Comparison of ENCODE assay signal across 27 mouse cellular contexts in the genomic region with DNA sequence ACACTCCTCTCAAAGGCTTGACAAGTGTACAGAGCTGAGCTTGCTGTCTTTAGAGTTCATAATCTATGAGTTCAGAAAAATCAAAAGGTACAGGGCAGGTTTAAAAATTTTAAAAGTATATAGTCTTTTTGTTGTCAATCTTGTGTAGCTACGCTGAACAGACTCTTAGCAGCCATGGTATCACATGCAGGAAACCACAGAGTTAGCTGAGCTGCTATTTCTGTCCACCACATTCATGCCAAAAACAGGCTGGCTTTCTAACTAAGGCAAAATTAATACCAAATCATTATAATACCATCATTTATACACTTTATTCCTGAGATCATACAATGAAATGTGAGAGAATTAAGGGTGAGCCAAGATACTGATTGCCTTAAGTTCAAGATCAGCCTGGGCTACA. TPM values are rescaled to one million over a fixed set of nuclear protein-coding genes. Genes with fewer than 3 reads are reported as not detected.
DNase-seq lines count a peak whose midpoint lies in the region; ATAC-seq lines count a peak whose summit lies in the region.
"Had no signal": no experiment of that assay in that cellular context is flagged by ENCODE, and none has a peak within 500 bp of the region (broad histone marks: within the 10 kb centered on the region; RNA-seq: fewer than 3 reads in every experiment).

No protein-coding gene starts in this region.

- no peak overlapping the region for H3K4me3 ChIP-seq in heart, embryonic 12.5 days
- peak overlapping the region; percentile 59 for H3K4me3 ChIP-seq in megakaryocyte, embryonic 14.5 days (replicated peaks)
- H3K4me3 ChIP-seq: embryonic facial prominence, embryonic 10.5 days; embryonic facial prominence, embryonic 15.5 days; forebrain, embryonic 12.5 days; limb, embryonic 12.5 days; liver, embryonic 15.5 days; lung, embryonic 15.5 days had no signal

- H3K27ac ChIP-seq in heart, embryonic 12.5 days (ENCODE audit: poor library complexity, severe bottlenecking) = 0 out of 2 replicates have a peak overlapping the region, but pooled peaks have one; percentile 26
- H3K27ac ChIP-seq: embryonic facial prominence, embryonic 10.5 days; forebrain, embryonic 12.5 days; limb, embryonic 12.5 days; liver, embryonic 15.5 days had no signal

- peaks cover 11% of the 10 kb centered on the region for H3K4me1 ChIP-seq in heart, embryonic 12.5 days (replicated peaks)
- peaks cover 97% of the 10 kb centered on the region for H3K4me1 ChIP-seq in megakaryocyte, embryonic 14.5 days
- H3K4me1 ChIP-seq: embryonic facial prominence, embryonic 10.5 days; forebrain, embryonic 12.5 days; limb, embryonic 12.5 days had no signal

- 84% methylated on average over 1 of the region's 1 CpGs for WGBS in heart, embryonic 12.5 days

- no peak overlapping the region for H3K4me2 ChIP-seq in heart, embryonic 12.5 days
- H3K4me2 ChIP-seq: embryonic facial prominence, embryonic 15.5 days; forebrain, embryonic 12.5 days; limb, embryonic 12.5 days; liver, embryonic 15.5 days; lung, embryonic 15.5 days had no signal

- H3K9ac ChIP-seq in heart, embryonic 12.5 days = no peak overlapping the region
- H3K9ac ChIP-seq: embryonic facial prominence, embryonic 15.5 days; forebrain, embryonic 12.5 days; limb, embryonic 12.5 days; liver, embryonic 15.5 days; lung, embryonic 15.5 days had no signal

- H3K36me3 ChIP-seq in heart, embryonic 12.5 days = no peaks in the 10 kb centered on the region
- H3K36me3 ChIP-seq in megakaryocyte, embryonic 14.5 days (replicated peaks; ENCODE audit: low read length) = peaks cover 8% of the 10 kb centered on the region
- no peaks in the 10 kb centered on the region for H3K36me3 ChIP-seq in splenic B cell, adult 2 months (ENCODE audit: control insufficient read depth, insufficient read depth, low read length, poor library complexity, severe bottlenecking)
- H3K36me3 ChIP-seq: embryonic facial prominence, embryonic 10.5 days; embryonic facial prominence, embryonic 15.5 days; forebrain, embryonic 12.5 days; limb, embryonic 12.5 days; liver, embryonic 15.5 days; lung, embryonic 15.5 days had no signal

- ATAC-seq in heart, embryonic 12.5 days (ENCODE audit: insufficient number of reproducible peaks, low FRiP score) = no peak
- ATAC-seq in megakaryocyte, adult 5-6 weeks (ENCODE audit: poor library complexity, severe bottlenecking) = no peak
- ATAC-seq: activated CD4-positive, CD25-positive, alpha-beta regulatory T cell, adult 4 months had no signal

- H3K27me3 ChIP-seq in heart, embryonic 12.5 days (replicated peaks) = no peaks in the 10 kb centered on the region
- no peaks in the 10 kb centered on the region for H3K27me3 ChIP-seq in megakaryocyte, embryonic 14.5 days (replicated peaks)
- H3K27me3 ChIP-seq in splenic B cell, adult 2 months (ENCODE audit: control insufficient read depth, insufficient read depth, low read length, poor library complexity, severe bottlenecking) = no peaks in the 10 kb centered on the region
- H3K27me3 ChIP-seq: embryonic facial prominence, embryonic 15.5 days; forebrain, embryonic 12.5 days; limb, embryonic 12.5 days; liver, embryonic 15.5 days; lung, embryonic 15.5 days had no signal

- no peaks in the 10 kb centered on the region for H3K9me3 ChIP-seq in heart, embryonic 12.5 days (replicated peaks)
- H3K9me3 ChIP-seq in megakaryocyte, embryonic 14.5 days = no peaks in the 10 kb centered on the region
- H3K9me3 ChIP-seq: embryonic facial prominence, embryonic 10.5 days; embryonic facial prominence, embryonic 15.5 days; forebrain, embryonic 12.5 days; limb, embryonic 12.5 days; liver, embryonic 15.5 days; lung, embryonic 15.5 days had no signal

- DNase-seq in heart, adult 9 months (ENCODE audit: low spot score in 2 of 2) = no peak
- peak; percentile 29 for DNase-seq in induced T-regulatory cell, adult 2 months (ENCODE audit: low read depth)
- DNase-seq in splenic B cell, adult 2 months (ENCODE audit: low read depth, low spot score) = peak; percentile 56
- DNase-seq in lung, adult 18-20 months = no peak
- no peak for DNase-seq in testis, postnatal 14 days (ENCODE audit: low spot score)
- DNase-seq: adrenal gland, adult 2 months; adrenal gland, postnatal 36 days; cerebellum, adult 8-10 months; cerebellum, postnatal 25 days; gastrocnemius, postnatal 14 days; heart, adult 18-20 months; heart, postnatal 14 days; kidney, adult 11 months; kidney, postnatal 14 days; layer of hippocampus, adult 9-11 months; midbrain, embryonic 14.5 days; right cerebral cortex, postnatal 25 days had no signal

RNA-seq across cellular contexts. Expression of a gene that starts 40.4 kb away (rescaled TPM):
- 21.0 and 22.2 TPM in 2 replicates for polyA plus RNA-seq in heart, embryonic 12.5 days (2016; fragmentation: Nextera tagmentation; extraction: Ambion mirVana)
- 0.94 TPM in 1 of 2 replicates, not detected in the other for polyA plus RNA-seq in megakaryocyte, embryonic 14.5 days (2012; ENCODE audit: insufficient read depth, low replicate concordance)
- 138 and 149 TPM in 2 replicates for total RNA-seq in megakaryocyte, adult 5-6 weeks (2015)
- total RNA-seq in megakaryocyte, adult 5-6 weeks (2017) = 55.5 and 60.0 TPM in 2 replicates

RNA-seq across cellular contexts. Expression of a gene that starts 46.2 kb away (rescaled TPM):
- polyA plus RNA-seq in heart, embryonic 12.5 days (2016; fragmentation: Nextera tagmentation; extraction: Ambion mirVana) = 52.3 and 52.7 TPM in 2 replicates
- 21.3 and 79.1 TPM in 2 replicates for polyA plus RNA-seq in megakaryocyte, embryonic 14.5 days (2012; ENCODE audit: insufficient read depth, low replicate concordance)
- total RNA-seq in megakaryocyte, adult 5-6 weeks (2015) = 281 and 294 TPM in 2 replicates
- 116 and 124 TPM in 2 replicates for total RNA-seq in megakaryocyte, adult 5-6 weeks (2017)

Comparison
In these comparisons a context has a peak if more than half of its experiments do, and no peak if none do; other contexts are left out.
1. DNase-seq: peak in induced T-regulatory cell, adult 2 months (single experiment) and splenic B cell, adult 2 months (single experiment); none in heart, adult 9 months (0 of 2), lung, adult 18-20 months (0 of 2) and testis, postnatal 14 days (single experiment).
2. RNA of a gene that starts 40.4 kb away (polyA plus RNA-seq): 21.0 to 22.2 TPM in heart, embryonic 12.5 days; 0.94 TPM in megakaryocyte, embryonic 14.5 days; every median in the first group is over 10 times any median in the second.